12 mouse cellular contexts compared by ENCODE assay signal in the genomic region with DNA sequence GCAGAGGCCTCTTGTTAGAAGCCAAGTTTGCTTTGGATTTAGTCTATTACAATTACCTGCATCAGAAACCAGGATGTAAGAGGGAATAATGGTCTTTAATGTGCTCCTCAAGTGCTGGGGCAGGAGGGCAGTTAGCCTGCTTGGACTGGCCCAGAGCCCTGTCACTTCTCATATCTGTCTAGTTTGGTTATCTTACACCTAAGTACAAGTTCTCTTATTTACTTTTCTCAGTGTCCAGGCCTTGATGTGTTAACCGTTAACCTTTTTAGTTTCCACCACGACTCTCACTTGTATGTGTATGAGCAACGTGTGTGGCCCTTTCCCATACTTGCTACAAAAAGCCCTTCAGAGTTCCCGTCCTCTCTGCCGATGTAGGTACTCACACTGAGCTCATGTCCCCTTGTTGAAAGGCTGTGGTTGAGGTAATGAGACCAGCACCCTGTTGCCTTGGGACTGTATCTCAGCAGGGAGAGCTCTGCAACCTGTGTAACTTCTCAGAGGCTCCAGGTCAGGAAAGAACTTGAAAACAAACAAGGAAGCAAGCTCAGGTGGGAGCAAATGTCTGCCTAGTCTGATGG.
"Had no signal": no experiment of that assay in that cellular context is flagged by ENCODE, and none has a peak within 500 bp of the region (broad histone marks: within the 10 kb centered on the region; RNA-seq: fewer than 3 reads in every experiment).

No protein-coding gene starts in this region.

- H3K27me3 ChIP-seq: hindbrain, embryonic 15.5 days; kidney, embryonic 15.5 days; liver, embryonic 15.5 days; megakaryocyte, embryonic 14.5 days; midbrain, embryonic 12.5 days had no signal

- H3K4me2 ChIP-seq: hindbrain, embryonic 15.5 days; kidney, embryonic 15.5 days; liver, embryonic 15.5 days; midbrain, embryonic 12.5 days had no signal

- H3K27ac ChIP-seq: hindbrain, embryonic 15.5 days; kidney, embryonic 15.5 days; limb, embryonic 10.5 days; liver, embryonic 15.5 days; macrophage; midbrain, embryonic 12.5 days had no signal

- DNase-seq: kidney, adult 2 months; kidney, postnatal 14 days; right cerebral cortex, postnatal 14 days; thymus, postnatal 36 days had no signal

- H3K9me3 ChIP-seq: hindbrain, embryonic 15.5 days; kidney, embryonic 15.5 days; limb, embryonic 10.5 days; liver, embryonic 15.5 days; megakaryocyte, embryonic 14.5 days; midbrain, embryonic 12.5 days had no signal

- H3K4me1 ChIP-seq: hindbrain, embryonic 15.5 days; kidney, embryonic 15.5 days; limb, embryonic 10.5 days; liver, embryonic 15.5 days; midbrain, embryonic 12.5 days had no signal

- ATAC-seq: midbrain, embryonic 16.5 days had no signal

- H3K4me3 ChIP-seq: hindbrain, embryonic 15.5 days; kidney, embryonic 15.5 days; limb, embryonic 10.5 days; liver, embryonic 15.5 days; megakaryocyte, embryonic 14.5 days; midbrain, embryonic 12.5 days had no signal

- H3K9ac ChIP-seq: hindbrain, embryonic 15.5 days; kidney, embryonic 15.5 days; liver, embryonic 15.5 days; midbrain, embryonic 12.5 days had no signal

- H3K36me3 ChIP-seq: hindbrain, embryonic 15.5 days; kidney, embryonic 15.5 days; limb, embryonic 10.5 days; liver, embryonic 15.5 days; midbrain, embryonic 12.5 days had no signal
